Mouse (Mus musculus): ENCODE measurements at regions not wholly inside any gene's neighbourhood (a gene's known extent, or its start where the extent isn't known, plus 50 kb on each side); places are given as distances from the start of the nearest gene placed in this dataset.

GRCm38 (mm10) chr7:69062994-69063393 lies 314.0 kb upstream of the Arrdc4 start:
- H3K4me3 ChIP-seq (ENCODE audit: control insufficient read depth in 1 of 2, insufficient read depth in 1 of 2, low read depth in 2 of 2, low read length in 2 of 2) = no peak overlapping the region
- no peak overlapping the region for H3K9ac ChIP-seq (ENCODE audit: control insufficient read depth, low read depth, low read length, poor library complexity, severe bottlenecking)
- H3K27ac ChIP-seq (ENCODE audit: control insufficient read depth, low read depth, low read length) = no peak overlapping the region
- H3K9me3 ChIP-seq (replicated peaks; ENCODE audit: insufficient read depth, low read length) = no peaks in the 10 kb centered on the region
- TF ChIP-seq SMC3 (IDR thresholded peaks at IDR 0.05; ENCODE audit: low read depth, low read length) = no peak
- TF ChIP-seq NELFE (IDR thresholded peaks at IDR 0.05; ENCODE audit: low read depth, low read length) = no peak
- TF ChIP-seq TCF12 (IDR thresholded peaks at IDR 0.05; ENCODE audit: low read depth, low read length) = no peak
- no peak for TF ChIP-seq E2F4 (IDR thresholded peaks at IDR 0.05; ENCODE audit: borderline replicate concordance, low read depth, low read length)
- TF ChIP-seq MEF2A (IDR thresholded peaks at IDR 0.05; ENCODE audit: extremely low read depth, insufficient replicate concordance, low read depth, low read length, poor library complexity, severe bottlenecking) = no peak
- TF ChIP-seq MAFK (IDR thresholded peaks at IDR 0.05; ENCODE audit: borderline replicate concordance, low read depth, low read length) = no peak
- TF ChIP-seq ZC3H11A (IDR thresholded peaks at IDR 0.05; ENCODE audit: low read depth, low read length) = no peak
- TF ChIP-seq HCFC1 (IDR thresholded peaks at IDR 0.05; ENCODE audit: low read depth, low read length) = no peak
- no peak for TF ChIP-seq POLR2A (IDR thresholded peaks at IDR 0.05; ENCODE audit: control insufficient read depth in 1 of 2, insufficient read depth in 1 of 2, low read depth in 1 of 2, low read length in 2 of 2, poor library complexity in 1 of 2)
- TF ChIP-seq ZKSCAN1 (IDR thresholded peaks at IDR 0.05; ENCODE audit: low read depth, low read length) = no peak
- TF ChIP-seq ELF1 (IDR thresholded peaks at IDR 0.05; ENCODE audit: low read depth, low read length) = no peak
- no peak for TF ChIP-seq CHD1 (IDR thresholded peaks at IDR 0.05; ENCODE audit: low read depth, low read length)
- no peak for TF ChIP-seq KAT2A (conservative IDR thresholded peaks at IDR 0.05; ENCODE audit: low read depth, low read length)
- TF ChIP-seq CTCF (IDR thresholded peaks at IDR 0.05 in 2 of 3, conservative IDR thresholded peaks at IDR 0.05 in 1 of 3; ENCODE audit: control insufficient read depth in 1 of 3, insufficient read depth in 1 of 3, low read depth in 2 of 3, low read length in 3 of 3, poor library complexity in 1 of 3, severe bottlenecking in 1 of 3) = no peak
- TF ChIP-seq TAL1 (IDR thresholded peaks at IDR 0.05; ENCODE audit: low read length) = no peak
- TF ChIP-seq RAD21 (IDR thresholded peaks at IDR 0.05; ENCODE audit: low read depth, low read length) = no peak
- no peaks in the 10 kb centered on the region for H3K79me2 ChIP-seq (ENCODE audit: control insufficient read depth, insufficient read depth, low read length, poor library complexity)
- H3K36me3 ChIP-seq (ENCODE audit: control insufficient read depth in 1 of 2, insufficient read depth in 2 of 2, low read length in 2 of 2) = no peaks in the 10 kb centered on the region
- no peak for DNase-seq (ENCODE audit: low read depth, low spot score)
- H3K4me1 ChIP-seq (ENCODE audit: control insufficient read depth in 1 of 2, insufficient read depth in 2 of 2, low read length in 2 of 2) = no peaks in the 10 kb centered on the region
- no peaks in the 10 kb centered on the region for H3K27me3 ChIP-seq (ENCODE audit: control insufficient read depth in 1 of 2, insufficient read depth in 2 of 2, low read length in 2 of 2)

- Histone ChIP-seq H3K4me3 (ENCODE audit: control insufficient read depth in 1 of 2, insufficient read depth in 1 of 2, low read depth in 2 of 2, low read length in 2 of 2) (no peak overlapping the region), H3K4me1 (ENCODE audit: control insufficient read depth in 1 of 2, insufficient read depth in 2 of 2, low read length in 2 of 2) (no peaks in the 10 kb centered on the region), H3K36me3 (ENCODE audit: control insufficient read depth in 1 of 2, insufficient read depth in 2 of 2, low read length in 2 of 2) (no peaks in the 10 kb centered on the region), H3K79me2 (ENCODE audit: control insufficient read depth, insufficient read depth, low read length, poor library complexity) (no peaks in the 10 kb centered on the region), H3K27me3 (ENCODE audit: control insufficient read depth in 1 of 2, insufficient read depth in 2 of 2, low read length in 2 of 2) (no peaks in the 10 kb centered on the region), H3K27ac (ENCODE audit: control insufficient read depth, low read depth, low read length) (no peak overlapping the region), H3K9ac (ENCODE audit: control insufficient read depth, low read depth, low read length, poor library complexity, severe bottlenecking) (no peak overlapping the region), H3K9me3 (replicated peaks; ENCODE audit: insufficient read depth, low read length) (no peaks in the 10 kb centered on the region)
- no peak for TF ChIP-seq GABPA (IDR thresholded peaks at IDR 0.05; ENCODE audit: low read depth, low read length)
- TF ChIP-seq RCOR1 (IDR thresholded peaks at IDR 0.05; ENCODE audit: low read depth, low read length) = no peak
- TF ChIP-seq MYC (IDR thresholded peaks at IDR 0.05; ENCODE audit: low read depth, low read length) = no peak
- TF ChIP-seq GATA1 (IDR thresholded peaks at IDR 0.05; ENCODE audit: low read depth, low read length) = no peak
- no peak for TF ChIP-seq USF1 (IDR thresholded peaks at IDR 0.05; ENCODE audit: low read depth, low read length)
- TF ChIP-seq MEF2A (IDR thresholded peaks at IDR 0.05; ENCODE audit: extremely low read depth, insufficient replicate concordance, low read depth, low read length, poor library complexity, severe bottlenecking) = no peak
- no peak for TF ChIP-seq CHD1 (IDR thresholded peaks at IDR 0.05; ENCODE audit: low read depth, low read length)
- no peak for TF ChIP-seq UBTF (IDR thresholded peaks at IDR 0.05; ENCODE audit: borderline replicate concordance, insufficient read depth, low read depth, low read length)
- TF ChIP-seq SMC3 (IDR thresholded peaks at IDR 0.05; ENCODE audit: low read depth, low read length) = no peak
- no peak for TF ChIP-seq MAX (IDR thresholded peaks at IDR 0.05; ENCODE audit: low read length)
- no peak for TF ChIP-seq ZKSCAN1 (IDR thresholded peaks at IDR 0.05; ENCODE audit: low read depth, low read length)
- TF ChIP-seq MAFK (IDR thresholded peaks at IDR 0.05; ENCODE audit: borderline replicate concordance, low read depth, low read length) = no peak
- no peak for TF ChIP-seq TBP (IDR thresholded peaks at IDR 0.05; ENCODE audit: low read depth, low read length)
- TF ChIP-seq JUND (IDR thresholded peaks at IDR 0.05; ENCODE audit: low read depth, low read length) = no peak
- no peak for TF ChIP-seq MAZ (IDR thresholded peaks at IDR 0.05; ENCODE audit: low read depth, low read length)
- DNase-seq (ENCODE audit: low read depth, low spot score) = no peak
Observed at GRCm38 (mm10) chr7:69062506-69062905, 313.5 kb upstream of the Arrdc4 start.

Measured in MEL (cell line).